In genomic region chrX:12587958-12588355, GRCm38 (mm10) we compare ENCODE assay signal across 8 mouse cellular contexts. TPM values are rescaled to one million over a fixed set of nuclear protein-coding genes. Genes with fewer than 3 reads are reported as not detected.
A peak's percentile ranks its signal among the peaks of the same experiment; 100 is the strongest.
DNase-seq lines count a peak whose midpoint lies in the region; ATAC-seq and TF ChIP-seq lines count a peak whose summit lies in the region.

No protein-coding gene starts in this region.

- peak overlapping the region; percentile 60 for H3K4me2 ChIP-seq in limb, embryonic 13.5 days (replicated peaks)

- no peaks in the 10 kb centered on the region for H3K36me3 ChIP-seq in limb, embryonic 13.5 days
- no peaks in the 10 kb centered on the region for H3K36me3 ChIP-seq in small intestine, adult 2 months (ENCODE audit: control insufficient read depth, insufficient read depth, low read length)

- DNase-seq in embryo, embryonic 10.5 days (ENCODE audit: low spot score): peak; percentile 8
- no peak for DNase-seq in embryo, embryonic 9.5 days (ENCODE audit: extremely low spot score)
- peak; percentile 8 for DNase-seq in urinary bladder, postnatal 25 days (ENCODE audit: low spot score)
- no peak for DNase-seq in urinary bladder, postnatal 36 days (ENCODE audit: low spot score in 2 of 2)
- no peak for DNase-seq in gastrocnemius, postnatal 36 days

- H3K9ac ChIP-seq in limb, embryonic 13.5 days: peak overlapping the region; percentile 78

- H3K4me3 ChIP-seq in limb, embryonic 13.5 days: peak overlapping the region; percentile 69
- H3K4me3 ChIP-seq in small intestine, adult 2 months (ENCODE audit: low read depth, low read length): peak overlapping the region; percentile 86

- peak overlapping the region; percentile 55; the same call in 1 of the 2 replicates for H3K27ac ChIP-seq in limb, embryonic 13.5 days
- peak overlapping the region; percentile 19; the same call in 1 of the 2 replicates for H3K27ac ChIP-seq in small intestine, adult 2 months (ENCODE audit: insufficient read depth, low read depth, low read length)

- peaks cover 17% of the 10 kb centered on the region; the same call in 1 of the 2 replicates for H3K27me3 ChIP-seq in limb, embryonic 13.5 days
- no peaks in the 10 kb centered on the region for H3K27me3 ChIP-seq in small intestine, adult 2 months (ENCODE audit: control insufficient read depth, insufficient read depth, low read length)

- intact Hi-C loops in gastrocnemius, postnatal 36 days (cut with DNase I): no loop called here

- no peak for TF ChIP-seq CTCF in small intestine, adult 2 months (IDR thresholded peaks at IDR 0.05; ENCODE audit: extremely low read depth, insufficient read length, insufficient replicate concordance, low read depth, low read length)

- no peaks in the 10 kb centered on the region for H3K9me3 ChIP-seq in limb, embryonic 13.5 days

- no peak for TF ChIP-seq POLR2A in small intestine, adult 2 months (IDR thresholded peaks at IDR 0.05; ENCODE audit: low read depth, low read length)

- no peak; the same call in none of the 2 replicates for ATAC-seq in limb, embryonic 13.5 days (ENCODE audit: low FRiP score, low read depth)
- ATAC-seq in monocyte, adult 5-6 weeks (replicated peaks; ENCODE audit: insufficient number of reproducible peaks, low FRiP score, low TSS enrichment, poor library complexity, severe bottlenecking): no peak

- WGBS in limb, embryonic 13.5 days: 20% methylated on average over 18 of the region's 18 CpGs
- WGBS in small intestine, adult 2 months: 20% methylated on average over 18 of the region's 18 CpGs

- H3K4me1 ChIP-seq in limb, embryonic 13.5 days: peaks cover 14% of the 10 kb centered on the region
- H3K4me1 ChIP-seq in small intestine, adult 2 months (ENCODE audit: control insufficient read depth, insufficient read depth, insufficient read length, low read length): peaks cover 6% of the 10 kb centered on the region; the same call in 1 of the 2 replicates

RNA-seq across cellular contexts. Expression of gene Atp6ap2, which starts 0.4 kb away (rescaled TPM):
- polyA plus RNA-seq in limb, embryonic 13.5 days (2015; fragmentation: Nextera tagmentation; extraction: Ambion mirVana): 68.1 and 68.9 TPM in 2 replicates
- 3.3 and 6.7 TPM in 2 replicates for polyA plus RNA-seq in small intestine, adult 2 months (2012; rRNA removed)
- total RNA-seq in gastrocnemius, postnatal 36 days (2021): 10 to 100 TPM in 1 of 2 experiments, 1 to 10 TPM in 1; 8.9 to 11.2 TPM
- total RNA-seq in monocyte, adult 5-6 weeks (2017): 74.7 to 111 TPM (median 94.3 TPM) in 3 replicates

Comparison
In these comparisons a context has a peak if more than half of its experiments do, and no peak if none do; other contexts are left out.
1. DNase-seq: peak in embryo, embryonic 10.5 days (single experiment) and urinary bladder, postnatal 25 days (single experiment); none in embryo, embryonic 9.5 days (single experiment), urinary bladder, postnatal 36 days (0 of 2) and gastrocnemius, postnatal 36 days (0 of 2).